Mouse (Mus musculus) hindbrain, embryonic 15.5 days (tissue): ENCODE measurements around the gene Nkapd1. TPM values are rescaled to one million over a fixed set of nuclear protein-coding genes. Genes with fewer than 3 reads are reported as not detected.

ENCODE experiments used
- ATAC-seq: fragments of 200-750 bp; cut with Nextera tagmentation; 2 replicates; pipeline ENCODE4 v1.8.0; 2017; ENCODE audit warnings: low read depth, moderate number of reproducible peaks, moderate TSS enrichment; ENCODE audit not compliant: low FRiP score
- H3K27ac ChIP-seq: fragments of 300-500 bp; sonication (generic); replicated peaks from 2 replicates; pipeline ENCODE4 v1.5.1; 2015; ENCODE audit warnings: mild to moderate bottlenecking, inconsistent platforms
- H3K27me3 ChIP-seq: fragments of 300-500 bp; sonication (generic); 2 replicates; pipeline ENCODE4 v1.6.1; 2015; ENCODE audit warnings: control low read depth, inconsistent platforms
- H3K36me3 ChIP-seq: fragments of 300-500 bp; sonication (generic); 2 replicates; pipeline ENCODE4 v1.6.1; 2015; ENCODE audit warnings: control low read depth, inconsistent platforms
- H3K4me1 ChIP-seq: fragments of 300-500 bp; sonication (generic); replicated peaks from 2 replicates; pipeline ENCODE4 v1.6.1; 2015; ENCODE audit warnings: control low read depth, inconsistent platforms
- H3K4me2 ChIP-seq: fragments of 300-500 bp; sonication (generic); 2 replicates; pipeline ENCODE4 v1.6.1; 2015; ENCODE audit warnings: moderate library complexity, mild to moderate bottlenecking, inconsistent platforms
- H3K4me3 ChIP-seq: fragments of 300-500 bp; sonication (generic); 2 replicates; pipeline ENCODE4 v1.5.1; 2015; ENCODE audit warnings: mild to moderate bottlenecking, inconsistent platforms
- H3K9ac ChIP-seq: fragments of 300-500 bp; sonication (generic); 2 replicates; pipeline ENCODE4 v1.6.1; 2015; ENCODE audit warnings: inconsistent platforms
- H3K9me3 ChIP-seq: fragments of 300-500 bp; sonication (generic); 2 replicates; pipeline ENCODE4 v1.6.1; 2016; ENCODE audit warnings: control low read depth, inconsistent platforms
- WGBS: fragments of 180-500 bp; shearing (Covaris S2); methylation state at CpG from one replicate; pipeline ENCODE4 v1.1.7; 2015; 5-methylcytosine and 5-hydroxymethylcytosine counted together
- polyA plus RNA-seq: library from polyadenylated mRNA; unstranded; fragments of >200 nt; fragmentation: Nextera tagmentation; extraction: Ambion mirVana; gene quantifications from 2 replicates; pipeline ENCODE4 v1.2.1, GENCODE M21; 2015

Gene Nkapd1
- polyA plus RNA-seq, 1 experiment from 2014 or later, result 17.9 TPM

GRCm38 (mm10) chr9:50565173-50565572 is 52.1 kb downstream of the Nkapd1 start:
- H3K27me3 ChIP-seq, result no peaks in the 10 kb centered on the region
- H3K4me1 ChIP-seq, result no peaks in the 10 kb centered on the region
- 76% methylated on average over 7 of the region's 7 CpGs for WGBS
- no peaks in the 10 kb centered on the region for H3K9me3 ChIP-seq
- no peak overlapping the region for H3K9ac ChIP-seq
- ATAC-seq, result no peak
- no peak overlapping the region for H3K4me3 ChIP-seq
- H3K4me2 ChIP-seq, result no peak overlapping the region
- H3K27ac ChIP-seq, result no peak overlapping the region
- H3K36me3 ChIP-seq, result no peaks in the 10 kb centered on the region

- 87% methylated on average over 2 of the region's 2 CpGs for WGBS
- no peak overlapping the region for H3K27ac ChIP-seq
These were observed 55.3 kb downstream of the Nkapd1 start for GRCm38 (mm10) chr9:50561918-50562360.

GRCm38 (mm10) chr9:50561145-50561917 is 55.9 kb downstream of the Nkapd1 start, which contains the start of gene Tex12:
Gene Tex12, minus strand, starts transcription at chr9:50561325.
- H3K9me3 ChIP-seq, result no peaks in the 10 kb centered on the region
- no peaks in the 10 kb centered on the region for H3K27me3 ChIP-seq
- 87% methylated on average over 38 of the region's 38 CpGs for WGBS
- H3K9ac ChIP-seq, result no peak within 1 kb of the TSS
- H3K27ac ChIP-seq, result no peak within 1 kb of the TSS
- no peaks in the 10 kb centered on the region for H3K4me1 ChIP-seq
- no peak within 1 kb of the TSS for H3K4me3 ChIP-seq
- no peak for ATAC-seq
- H3K36me3 ChIP-seq, result no peaks in the 10 kb centered on the region
- H3K4me2 ChIP-seq, result no peak within 1 kb of the TSS

More at GRCm38 (mm10) chr9:50561918-50562360, 55.3 kb downstream of the Nkapd1 start:
- no peak overlapping the region for H3K9ac ChIP-seq
- no peaks in the 10 kb centered on the region for H3K27me3 ChIP-seq
- no peak overlapping the region for H3K4me3 ChIP-seq
- H3K9me3 ChIP-seq, result no peaks in the 10 kb centered on the region
- no peak overlapping the region for H3K4me2 ChIP-seq
- no peak for ATAC-seq
- H3K4me1 ChIP-seq, result no peaks in the 10 kb centered on the region
- no peaks in the 10 kb centered on the region for H3K36me3 ChIP-seq

Other genes starting within 250 kb of the Nkapd1 start
- gene Plet1, start 122.9 kb downstream of the Nkapd1 start, polyA plus RNA-seq, result 0.51 and 0.52 TPM in 2 replicates
- gene Pts, start 88.7 kb downstream of the Nkapd1 start, polyA plus RNA-seq, result 108 TPM in 2 replicates
- gene Il18, start 62.6 kb downstream of the Nkapd1 start, polyA plus RNA-seq, result 17.2 and 26.3 TPM in 2 replicates
- gene Bco2, start 62.3 kb downstream of the Nkapd1 start, polyA plus RNA-seq, result 0.47 and 0.60 TPM in 2 replicates
- 0.17 TPM in 1 of 2 replicates, not detected in the other for gene Tex12, start 56.1 kb downstream of the Nkapd1 start, polyA plus RNA-seq
- 263 and 265 TPM in 2 replicates for gene Sdhd, start 13.7 kb downstream of the Nkapd1 start, polyA plus RNA-seq
- 341 and 392 TPM in 2 replicates for gene Timm8b, start 13.6 kb downstream of the Nkapd1 start, polyA plus RNA-seq
- gene Pih1d2, start 143 bp downstream of the Nkapd1 start, polyA plus RNA-seq, result 5.1 and 6.5 TPM in 2 replicates
- gene Dlat, start 42.3 kb upstream of the Nkapd1 start, polyA plus RNA-seq, result 51.7 and 52.4 TPM in 2 replicates
- gene Dixdc1, start 122.1 kb upstream of the Nkapd1 start, polyA plus RNA-seq, result 31.3 and 31.7 TPM in 2 replicates
- 1.7 and 2.0 TPM in 2 replicates for gene 2310030G06Rik, start 129.1 kb upstream of the Nkapd1 start, polyA plus RNA-seq
- gene Cryab, start 133.9 kb upstream of the Nkapd1 start, polyA plus RNA-seq, result 13.3 and 15.4 TPM in 2 replicates
- gene Hspb2, start 134.9 kb upstream of the Nkapd1 start, polyA plus RNA-seq, result 1.6 and 1.8 TPM in 2 replicates
- 11.1 and 11.3 TPM in 2 replicates for gene Fdxacb1, start 150.8 kb upstream of the Nkapd1 start, polyA plus RNA-seq
- gene Alg9, start 157.6 kb upstream of the Nkapd1 start, polyA plus RNA-seq, result 60.5 and 60.6 TPM in 2 replicates
- 55.0 and 55.3 TPM in 2 replicates for gene 1110032A03Rik, start 158.1 kb upstream of the Nkapd1 start, polyA plus RNA-seq
- 43.8 and 44.8 TPM in 2 replicates for gene Ppp2r1b, start 227.8 kb upstream of the Nkapd1 start, polyA plus RNA-seq